Mouse (Mus musculus) T-helper 17 cell (primary cell): ENCODE data around the gene Src.

ENCODE experiments used
- in situ Hi-C, 2 experiments: fragments of 300-600 bp; cut with MboI, MseI; formaldehyde crosslinking; loops; 1 replicate in 1 of 2; 2 replicates in 1 of 2; pipeline ENCODE4 v1.15.1; 2025; ENCODE audit warnings: high pct_unique_total_duplicates in 2 of 2

Gene Src

GRCm38 (mm10) chr2:157436496-157436895, 18.3 kb downstream of the Src start:
- in situ Hi-C loops: no loop called here

- in situ Hi-C loops: no loop called here
Observed at GRCm38 (mm10) chr2:157437123-157437522, 18.9 kb downstream of the Src start.

- in situ Hi-C loops: no loop called here
Observed at GRCm38 (mm10) chr2:157441363-157441762, 23.1 kb downstream of the Src start.

- in situ Hi-C loops: no loop called here
Observed at GRCm38 (mm10) chr2:157447297-157448158, 29.3 kb downstream of the Src start.

- in situ Hi-C loops: no loop called here
Observed at GRCm38 (mm10) chr2:157448356-157448755, 30.1 kb downstream of the Src start.

- in situ Hi-C loops: no loop called here
Observed at GRCm38 (mm10) chr2:157450905-157451304, 32.7 kb downstream of the Src start.

GRCm38 (mm10) chr2:157451372-157452040, 33.3 kb downstream of the Src start:
- in situ Hi-C loops: no loop called here

GRCm38 (mm10) chr2:157457100-157457806, 39.0 kb downstream of the Src start:
- in situ Hi-C loops: no loop called here

GRCm38 (mm10) chr2:157458472-157458871, 40.2 kb downstream of the Src start:
- in situ Hi-C loops: no loop called here

GRCm38 (mm10) chr2:157459736-157460135, 41.5 kb downstream of the Src start:
- in situ Hi-C loops: loop anchor here (5.0 kb wide), 3 partner anchors 113 to 122 kb away; partner anchors contain the start of gene Blcap (in 2 of the 2)

GRCm38 (mm10) chr2:157462776-157463710, 44.8 kb downstream of the Src start:
- in situ Hi-C loops: loop anchor here (5.0 kb wide), 3 partner anchors 109 to 126 kb away; partner anchors contain the start of gene Blcap (in 2 of the 2)

GRCm38 (mm10) chr2:157463887-157464745, 45.9 kb downstream of the Src start:
- in situ Hi-C loops: loop anchor here (5.0 kb wide), 3 partner anchors 108 to 127 kb away; partner anchors contain the start of gene Blcap (in 2 of the 2)

GRCm38 (mm10) chr2:157464746-157465126, 46.5 kb downstream of the Src start:
- in situ Hi-C loops: loop anchor here (5.0 kb wide), 3 partner anchors 108 to 127 kb away; partner anchors contain the start of gene Blcap (in 2 of the 2)

GRCm38 (mm10) chr2:157466836-157467235, 48.6 kb downstream of the Src start:
- in situ Hi-C loops: no loop called here

- in situ Hi-C loops: no loop called here
Observed at GRCm38 (mm10) chr2:157468130-157468796, 50.0 kb downstream of the Src start.

- in situ Hi-C loops: no loop called here
Observed at GRCm38 (mm10) chr2:157471292-157471691, 53.0 kb downstream of the Src start.

- in situ Hi-C loops: no loop called here
Observed at GRCm38 (mm10) chr2:157471737-157472136, 53.5 kb downstream of the Src start.

- in situ Hi-C loops: no loop called here
Observed at GRCm38 (mm10) chr2:157472469-157472868, 54.2 kb downstream of the Src start.

GRCm38 (mm10) chr2:157474269-157474729, 56.1 kb downstream of the Src start:
- in situ Hi-C loops: no loop called here
